Mouse (Mus musculus): ENCODE measurements at regions not wholly inside any gene's neighbourhood (a gene's known extent, or its start where the extent isn't known, plus 50 kb on each side); places are given as distances from the start of the nearest gene placed in this dataset.

GRCm38 (mm10) chr7:73185591-73185990, 189.7 kb upstream of the Rgma start:
- TF ChIP-seq CTCF (IDR thresholded peaks at IDR 0.05; ENCODE audit: control insufficient read depth, insufficient read depth, insufficient read length) = no peak
- no peak for TF ChIP-seq MAX (IDR thresholded peaks at IDR 0.05)
